Mouse (Mus musculus) stomach, embryonic 14.5 days (tissue): ENCODE measurements around the gene Mat2a. TPM values are rescaled to one million over a fixed set of nuclear protein-coding genes. Genes with fewer than 3 reads are reported as not detected.

ENCODE experiments used
- ATAC-seq: fragments of 200-750 bp; cut with Nextera tagmentation; 2 replicates; pipeline ENCODE4 v1.8.0; 2017; ENCODE audit warnings: low read depth, moderate TSS enrichment; ENCODE audit not compliant: insufficient number of reproducible peaks, insufficient read depth, low FRiP score
- H3K27ac ChIP-seq: fragments of 300-500 bp; sonication (generic); 2 replicates; pipeline ENCODE4 v1.5.1; 2014; ENCODE audit warnings: mild to moderate bottlenecking, low read length, moderate library complexity, mixed read lengths
- H3K27me3 ChIP-seq: fragments of 300-500 bp; sonication (generic); 2 replicates; pipeline ENCODE4 v1.6.1; 2014; ENCODE audit warnings: low read length, control low read depth, mixed read lengths; ENCODE audit not compliant: control insufficient read depth, insufficient read depth
- H3K36me3 ChIP-seq: fragments of 300-500 bp; sonication (generic); 2 replicates; pipeline ENCODE4 v1.6.1; 2014; ENCODE audit warnings: mild to moderate bottlenecking, control low read depth, low read length, moderate library complexity, mixed read lengths; ENCODE audit not compliant: control insufficient read depth, insufficient read depth
- H3K4me1 ChIP-seq: fragments of 300-500 bp; sonication (generic); 2 replicates; pipeline ENCODE4 v1.6.1; 2014; ENCODE audit warnings: low read length, control low read depth, mixed read lengths; ENCODE audit not compliant: control insufficient read depth, insufficient read depth
- H3K4me2 ChIP-seq: fragments of 300-500 bp; sonication (generic); replicated peaks from 2 replicates; pipeline ENCODE4 v1.6.1; 2014; ENCODE audit warnings: low read depth, low read length, control low read depth
- H3K4me3 ChIP-seq: fragments of 300-500 bp; sonication (generic); 2 replicates; pipeline ENCODE4 v1.5.1; 2014; ENCODE audit warnings: low read depth, low read length, control low read depth
- H3K9ac ChIP-seq: fragments of 300-500 bp; sonication (generic); replicated peaks from 2 replicates; pipeline ENCODE4 v1.6.1; 2014; ENCODE audit warnings: low read depth, mild to moderate bottlenecking, control low read depth, low read length, moderate library complexity, mixed read lengths
- H3K9me3 ChIP-seq: fragments of 300-500 bp; sonication (generic); 2 replicates; pipeline ENCODE4 v1.6.1; 2016; ENCODE audit warnings: low read depth, low read length, control low read depth; ENCODE audit not compliant: control insufficient read depth
- WGBS: fragments of 180-500 bp; shearing (Covaris S2); extraction: QIAGEN DNeasy Blood & Tissue Kit; methylation state at CpG from one replicate; pipeline ENCODE4 v1.1.7; 2014; 5-methylcytosine and 5-hydroxymethylcytosine counted together
- polyA plus RNA-seq: library from polyadenylated mRNA; unstranded; fragments of >200 nt; fragmentation: Nextera tagmentation; extraction: Ambion mirVana; gene quantifications from 2 replicates; pipeline ENCODE4 v1.2.1, GENCODE M21; 2014

Mat2a gene
- polyA plus RNA-seq, 1 experiment from 2014 or later = 333 TPM

DNA sequence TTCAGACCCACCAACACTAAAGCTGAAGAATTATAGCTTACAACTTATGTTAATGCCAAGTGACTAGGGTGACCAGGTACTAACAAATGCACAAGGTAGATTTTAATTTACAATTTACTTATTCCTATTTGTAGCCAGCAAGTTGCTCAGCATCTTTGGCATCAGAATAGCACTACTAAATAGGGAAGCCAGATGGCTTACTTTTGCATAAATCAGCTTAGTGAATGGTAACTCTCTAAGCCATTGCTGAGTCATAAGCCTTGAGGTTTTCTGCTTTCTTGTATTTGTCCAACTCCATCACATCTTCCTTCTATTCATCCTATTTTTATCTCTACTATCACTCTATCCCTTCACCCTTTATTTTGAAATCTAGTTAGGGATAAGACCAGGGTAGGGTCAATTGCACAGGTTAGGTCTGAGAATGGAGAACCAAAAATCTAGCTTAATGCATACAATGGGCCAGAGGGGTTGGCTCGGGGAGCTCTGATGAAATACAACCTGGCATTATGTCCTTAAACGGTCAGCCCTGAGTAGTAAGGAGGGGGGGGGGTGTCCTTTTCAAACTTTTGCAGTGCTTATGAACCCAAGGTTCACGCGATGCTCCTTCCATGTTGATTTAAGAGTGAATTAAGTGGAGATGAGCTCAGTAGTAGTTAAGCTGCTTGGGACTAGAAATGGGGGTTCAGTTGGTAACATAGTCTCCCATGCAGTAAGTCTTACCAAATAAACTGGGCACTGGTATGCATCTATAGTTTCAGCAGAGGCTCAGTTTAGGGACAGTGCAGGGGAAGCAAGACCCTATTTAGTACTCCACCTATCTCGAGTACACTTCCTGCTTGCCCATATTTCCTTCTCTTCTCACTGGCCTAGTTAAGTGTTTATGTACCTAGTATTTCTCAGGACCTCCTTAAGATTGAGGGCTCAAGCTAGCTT lies 8.1 kb downstream of the Mat2a start:
- no peak overlapping the region for H3K9ac ChIP-seq
- peaks cover 78% of the 10 kb centered on the region for H3K36me3 ChIP-seq
- H3K27ac ChIP-seq = no peak overlapping the region
- no peak overlapping the region for H3K4me3 ChIP-seq
- no peak overlapping the region for H3K4me2 ChIP-seq
- no peaks in the 10 kb centered on the region for H3K9me3 ChIP-seq
- ATAC-seq = no peak
- H3K4me1 ChIP-seq = no peaks in the 10 kb centered on the region
- H3K27me3 ChIP-seq = no peaks in the 10 kb centered on the region
- 41% methylated on average over 5 of the region's 5 CpGs for WGBS

- Histone ChIP-seq H3K36me3 (peaks cover 75% of the 10 kb centered on the region), H3K9me3 (no peaks in the 10 kb centered on the region), H3K4me1 (no peaks in the 10 kb centered on the region), H3K27ac (no peak overlapping the region), H3K4me2 (no peak overlapping the region), H3K27me3 (no peaks in the 10 kb centered on the region), H3K4me3 (no peak overlapping the region), H3K9ac (no peak overlapping the region)
- WGBS = 89% methylated on average over 21 of the region's 21 CpGs
- no peak for ATAC-seq
Measured at GRCm38 (mm10) chr6:72429061-72429842, 10.1 kb downstream of the Mat2a start.

- Histone ChIP-seq H3K36me3 (peaks cover 80% of the 10 kb centered on the region), H3K4me2 (no peak overlapping the region), H3K27me3 (no peaks in the 10 kb centered on the region), H3K9ac (no peak overlapping the region), H3K9me3 (no peaks in the 10 kb centered on the region), H3K27ac (no peak overlapping the region), H3K4me3 (no peak overlapping the region), H3K4me1 (no peaks in the 10 kb centered on the region)
- 34% methylated on average over 8 of the region's 8 CpGs for WGBS
- ATAC-seq = 0 out of 2 replicates have a peak, but pooled peaks have one; percentile 62
Measured at GRCm38 (mm10) chr6:72428036-72428435, 11.3 kb downstream of the Mat2a start.

DNA sequence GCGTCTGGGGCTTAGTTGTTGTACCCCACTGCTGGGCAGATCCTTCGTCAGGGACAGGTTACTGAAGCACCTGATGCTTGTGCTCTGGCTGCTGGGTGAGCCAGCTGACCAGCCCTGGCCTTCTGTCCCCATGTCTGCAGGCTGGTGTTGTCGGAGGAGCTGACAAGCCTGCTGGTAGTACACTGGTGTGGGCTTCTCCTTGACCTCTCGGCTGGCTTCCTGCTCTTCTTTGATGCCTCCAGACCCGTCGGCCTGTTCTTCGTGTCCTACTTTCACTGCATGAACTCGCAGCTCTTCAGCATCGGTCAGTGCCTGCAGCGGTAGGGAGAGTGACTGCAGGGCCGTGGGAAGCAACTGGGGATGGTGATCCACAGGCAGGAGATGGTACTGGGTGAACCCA lies 13.7 kb downstream of the Mat2a start:
- 93% methylated on average over 11 of the region's 11 CpGs for WGBS
- Histone ChIP-seq H3K4me2 (no peak overlapping the region), H3K9me3 (no peaks in the 10 kb centered on the region), H3K27me3 (no peaks in the 10 kb centered on the region), H3K4me1 (no peaks in the 10 kb centered on the region), H3K36me3 (peaks cover 79% of the 10 kb centered on the region), H3K27ac (no peak overlapping the region), H3K9ac (no peak overlapping the region), H3K4me3 (no peak overlapping the region)
- ATAC-seq = no peak

GRCm38 (mm10) chr6:72420901-72421300 lies 18.5 kb downstream of the Mat2a start:
- Histone ChIP-seq H3K27me3 (no peaks in the 10 kb centered on the region), H3K4me1 (no peaks in the 10 kb centered on the region), H3K9ac (no peak overlapping the region), H3K9me3 (no peaks in the 10 kb centered on the region), H3K36me3 (peaks cover 61% of the 10 kb centered on the region), H3K4me2 (no peak overlapping the region), H3K4me3 (no peak overlapping the region), H3K27ac (no peak overlapping the region)
- ATAC-seq = no peak
- WGBS = 88% methylated on average over 10 of the region's 10 CpGs

GRCm38 (mm10) chr6:72419806-72420205 lies 19.6 kb downstream of the Mat2a start:
- Histone ChIP-seq H3K9me3 (no peaks in the 10 kb centered on the region), H3K4me2 (no peak overlapping the region), H3K36me3 (peaks cover 50% of the 10 kb centered on the region), H3K27ac (no peak overlapping the region; the same call in 1 of the 2 replicates), H3K27me3 (no peaks in the 10 kb centered on the region), H3K4me3 (no peak overlapping the region), H3K9ac (no peak overlapping the region), H3K4me1 (peaks cover 6% of the 10 kb centered on the region; the same call in 1 of the 2 replicates)
- WGBS = 85% methylated on average over 1 of the region's 1 CpGs
- no peak for ATAC-seq

DNA sequence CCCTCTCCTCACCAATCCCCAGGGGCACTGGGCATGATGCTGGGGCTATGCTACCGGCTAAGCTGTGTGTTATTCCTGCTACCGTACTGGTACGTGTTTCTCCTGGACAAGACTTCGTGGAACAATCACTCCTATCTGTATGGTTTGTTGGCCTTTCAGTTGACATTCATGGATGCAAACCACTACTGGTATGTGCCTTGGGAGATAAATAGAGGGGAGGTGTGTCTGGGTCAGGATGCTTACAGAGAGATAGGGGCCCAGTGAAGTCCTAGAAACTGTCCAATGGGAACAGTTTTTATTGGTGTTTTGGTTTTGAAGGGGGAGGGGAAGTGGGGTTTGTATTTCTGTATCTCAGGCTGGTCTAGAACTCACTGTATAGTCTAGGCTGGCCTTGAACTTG lies 21.1 kb downstream of the Mat2a start:
- Histone ChIP-seq H3K4me3 (no peak overlapping the region), H3K27ac (no peak overlapping the region), H3K9me3 (no peaks in the 10 kb centered on the region), H3K9ac (no peak overlapping the region), H3K4me2 (no peak overlapping the region), H3K27me3 (no peaks in the 10 kb centered on the region), H3K4me1 (peaks cover 6% of the 10 kb centered on the region; the same call in 1 of the 2 replicates), H3K36me3 (peaks cover 35% of the 10 kb centered on the region)
- ATAC-seq = no peak
- WGBS = 93% methylated on average over 4 of the region's 4 CpGs

DNA sequence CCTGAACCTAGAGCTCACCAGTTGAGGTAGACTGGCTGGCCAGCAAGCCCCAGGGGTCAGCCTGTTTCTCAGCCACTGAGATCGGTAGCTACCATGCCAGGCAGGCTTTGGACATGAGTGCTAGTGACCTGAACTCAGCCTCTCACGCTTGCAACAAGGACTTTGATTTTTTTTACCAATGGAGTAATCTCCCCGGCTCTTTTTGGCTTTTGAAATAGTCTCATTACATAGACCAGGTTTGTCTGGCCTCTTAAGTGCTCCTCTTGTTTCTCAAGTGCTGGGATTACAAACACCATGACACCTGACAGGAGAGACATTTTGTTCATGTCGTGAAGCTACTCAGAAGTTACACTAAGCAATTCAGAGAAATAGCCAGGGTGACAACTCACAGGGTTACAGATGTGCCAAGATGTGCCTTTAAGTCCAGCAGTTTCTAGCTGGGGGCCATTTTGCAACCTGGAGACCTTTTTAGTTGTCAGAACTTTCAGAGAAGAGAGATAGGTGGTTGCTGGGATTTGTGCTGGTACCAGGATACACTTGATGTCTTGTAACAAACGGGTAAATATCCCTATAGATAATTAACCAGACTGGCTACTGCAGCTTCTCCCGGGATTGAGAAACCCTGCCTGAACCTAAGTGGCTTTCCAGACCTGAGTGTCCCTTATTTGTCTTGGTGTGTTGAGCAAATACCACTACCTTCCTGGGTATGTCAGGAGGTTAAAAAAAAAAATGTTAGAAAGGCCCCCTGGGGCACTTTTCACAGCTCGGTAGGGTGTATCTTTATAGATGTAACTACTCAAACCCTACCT lies 23.2 kb downstream of the Mat2a start:
- WGBS = 67% methylated on average over 7 of the region's 7 CpGs
- Histone ChIP-seq H3K9ac (no peak overlapping the region), H3K4me2 (no peak overlapping the region), H3K4me3 (no peak overlapping the region), H3K36me3 (peaks cover 21% of the 10 kb centered on the region), H3K4me1 (peaks cover 6% of the 10 kb centered on the region; the same call in 1 of the 2 replicates), H3K27me3 (no peaks in the 10 kb centered on the region), H3K9me3 (no peaks in the 10 kb centered on the region), H3K27ac (no peak overlapping the region)
- no peak for ATAC-seq
